Mouse (Mus musculus) lung, postnatal 10 days (tissue): ENCODE measurements around the gene Alg11.

Experiments
- DNase-seq: peaks from one replicate; pipeline ENCODE4 v3.0.0; 2021

Gene Alg11

GRCm38 (mm10) chr8:22060446-22060889, at the start of gene Alg11:
Gene Alg11, plus strand, starts transcription at chr8:22060721.
- peak; percentile 98 for DNase-seq

GRCm38 (mm10) chr8:22013034-22013707, 47.4 kb upstream of the Alg11 start:
- DNase-seq: no peak

- DNase-seq: no peak
Measured at GRCm38 (mm10) chr8:22017731-22018130, 42.8 kb upstream of the Alg11 start.

GRCm38 (mm10) chr8:22019498-22019897, 41.0 kb upstream of the Alg11 start:
- DNase-seq: no peak

GRCm38 (mm10) chr8:22022244-22022643, 38.3 kb upstream of the Alg11 start:
- no peak for DNase-seq

- no peak for DNase-seq
Measured at GRCm38 (mm10) chr8:22025241-22025640, 35.3 kb upstream of the Alg11 start.

- no peak for DNase-seq
Measured at GRCm38 (mm10) chr8:22028973-22029372, 31.5 kb upstream of the Alg11 start.

- no peak for DNase-seq
Measured at GRCm38 (mm10) chr8:22030990-22031389, 29.5 kb upstream of the Alg11 start.

- no peak for DNase-seq
Measured at GRCm38 (mm10) chr8:22036137-22036536, 24.4 kb upstream of the Alg11 start.

- peak; percentile 34 for DNase-seq
Measured at GRCm38 (mm10) chr8:22037022-22037421, 23.5 kb upstream of the Alg11 start.

- DNase-seq: peak; percentile 35
Measured at GRCm38 (mm10) chr8:22039468-22040152, 20.9 kb upstream of the Alg11 start.

GRCm38 (mm10) chr8:22040153-22040509, 20.4 kb upstream of the Alg11 start:
- no peak for DNase-seq

- no peak for DNase-seq
Measured at GRCm38 (mm10) chr8:22042515-22042914, 18.0 kb upstream of the Alg11 start.

GRCm38 (mm10) chr8:22043706-22044105, 16.8 kb upstream of the Alg11 start:
- no peak for DNase-seq

- peak; percentile 66 for DNase-seq
Measured at GRCm38 (mm10) chr8:22047699-22048464, 12.6 kb upstream of the Alg11 start.

GRCm38 (mm10) chr8:22054674-22055491, 5.6 kb upstream of the Alg11 start:
- DNase-seq: peak; percentile 21

- no peak for DNase-seq
Measured at GRCm38 (mm10) chr8:22055492-22055877, 5.0 kb upstream of the Alg11 start.

- no peak for DNase-seq
Measured at GRCm38 (mm10) chr8:22056850-22057249, 3.7 kb upstream of the Alg11 start.

GRCm38 (mm10) chr8:22058368-22058767, 2.2 kb upstream of the Alg11 start:
- no peak for DNase-seq

- DNase-seq: no peak
Measured at GRCm38 (mm10) chr8:22059153-22059738, 1.3 kb upstream of the Alg11 start.

GRCm38 (mm10) chr8:22059821-22060445, 588 bp upstream of the Alg11 start, which contains the start of gene Atp7b:
Gene Atp7b, minus strand, starts transcription at chr8:22060305.
- no peak for DNase-seq

GRCm38 (mm10) chr8:22061126-22061525, 605 bp downstream of the Alg11 start:
- DNase-seq: no peak
